Mouse (Mus musculus) cerebellum, postnatal 36 days (tissue): ENCODE data around the gene Upf2.

Experiments
- DNase-seq, 2 experiments: peaks; one replicate each; pipeline ENCODE4 v3.0.0; 2021 to 2022; ENCODE audit warnings: mixed read lengths in 2 of 2

Gene Upf2

GRCm38 (mm10) chr2:5950766-5951595 is at the start of gene Upf2:
Upf2 (plus strand) TSS chr2:5951469.
- peak; percentile 93 to 96 for DNase-seq

GRCm38 (mm10) chr2:5906092-5906491 is 45.2 kb upstream of the Upf2 start:
- peak; percentile 48 to 51 for DNase-seq

- DNase-seq: peak; percentile 31 to 41
Measured at GRCm38 (mm10) chr2:5906625-5907024, 44.6 kb upstream of the Upf2 start.

GRCm38 (mm10) chr2:5911282-5911965 is 39.8 kb upstream of the Upf2 start:
- no peak for DNase-seq

- no peak for DNase-seq
Measured at GRCm38 (mm10) chr2:5922823-5923222, 28.4 kb upstream of the Upf2 start.

- DNase-seq: no peak
Measured at GRCm38 (mm10) chr2:5923786-5924185, 27.5 kb upstream of the Upf2 start.

GRCm38 (mm10) chr2:5927481-5927880 is 23.8 kb upstream of the Upf2 start:
- DNase-seq: no peak

- no peak for DNase-seq
Measured at GRCm38 (mm10) chr2:5929793-5930192, 21.5 kb upstream of the Upf2 start.

GRCm38 (mm10) chr2:5930291-5931054 is 20.8 kb upstream of the Upf2 start:
- no peak for DNase-seq

GRCm38 (mm10) chr2:5931938-5932337 is 19.3 kb upstream of the Upf2 start:
- no peak for DNase-seq

GRCm38 (mm10) chr2:5934936-5935335 is 16.3 kb upstream of the Upf2 start:
- DNase-seq: no peak

- no peak for DNase-seq
Measured at GRCm38 (mm10) chr2:5936068-5936467, 15.2 kb upstream of the Upf2 start.

GRCm38 (mm10) chr2:5936550-5936949 is 14.7 kb upstream of the Upf2 start:
- no peak for DNase-seq

- DNase-seq: no peak
Measured at GRCm38 (mm10) chr2:5939319-5939718, 11.9 kb upstream of the Upf2 start.

GRCm38 (mm10) chr2:5939911-5940310 is 11.4 kb upstream of the Upf2 start:
- no peak for DNase-seq

GRCm38 (mm10) chr2:5940936-5941335 is 10.3 kb upstream of the Upf2 start:
- DNase-seq: no peak

GRCm38 (mm10) chr2:5941861-5942415 is 9.3 kb upstream of the Upf2 start:
- DNase-seq: peak in 1 of 2 experiments; percentile 12

- DNase-seq: peak; percentile 52 to 61
Measured at GRCm38 (mm10) chr2:5942416-5943032, 8.7 kb upstream of the Upf2 start, which contains the start of gene Dhtkd1. Dhtkd1 (minus strand) TSS chr2:5942792.

- no peak for DNase-seq
Measured at GRCm38 (mm10) chr2:5943071-5943470, 8.2 kb upstream of the Upf2 start.

GRCm38 (mm10) chr2:5945629-5946028 is 5.6 kb upstream of the Upf2 start:
- DNase-seq: no peak

- no peak for DNase-seq
Measured at GRCm38 (mm10) chr2:5946876-5947275, 4.4 kb upstream of the Upf2 start.

GRCm38 (mm10) chr2:5948964-5949363 is 2.3 kb upstream of the Upf2 start:
- DNase-seq: no peak
